Mouse (Mus musculus): ENCODE data around the gene Zbtb41. TPM values are rescaled to one million over a fixed set of nuclear protein-coding genes. Genes with fewer than 3 reads are reported as not detected.
"Not testable (repeated sequence)": the region's sequence is repeated elsewhere in the genome, so short reads cannot be mapped to it uniquely, and the experiment has no call there.

The Zbtb41 gene
- polyA plus RNA-seq, 1 experiment from 2014 or later, result 3.0 TPM

- ATAC-seq (no peak), DNase-seq (ENCODE audit: low spot score) (no peak)
- H3K27ac ChIP-seq (ENCODE audit: low read length), result no peak overlapping the region
- 30% methylated on average over 10 of the region's 10 CpGs for WGBS
- peak overlapping the region; percentile 82 for H3K4me2 ChIP-seq (replicated peaks; ENCODE audit: low read depth, low read length)
- H3K4me3 ChIP-seq (ENCODE audit: low read depth, low read length), result peak overlapping the region; percentile 86; the same call in 1 of the 2 replicates
- no peak overlapping the region; the same call in 1 of the 2 replicates for H3K9ac ChIP-seq (replicated peaks; ENCODE audit: low read depth)
- peaks cover 22% of the 10 kb centered on the region for H3K4me1 ChIP-seq (ENCODE audit: insufficient read depth, low read depth, low read length)
- TF ChIP-seq EP300 (IDR thresholded peaks at IDR 0.05), result no peak
- TF ChIP-seq CTCF (IDR thresholded peaks at IDR 0.05), result no peak
- no peaks in the 10 kb centered on the region for H3K27me3 ChIP-seq (replicated peaks; ENCODE audit: insufficient read depth, low read length)
- H3K9me3 ChIP-seq (ENCODE audit: low read length), result no peaks in the 10 kb centered on the region
- no peaks in the 10 kb centered on the region for H3K36me3 ChIP-seq (ENCODE audit: insufficient read depth, low read length)
Measured at GRCm38 (mm10) chr1:139423931-139424330, 1.8 kb downstream of the Zbtb41 start.

GRCm38 (mm10) chr1:139425006-139425405, 2.9 kb downstream of the Zbtb41 start:
- no peaks in the 10 kb centered on the region for H3K9me3 ChIP-seq (ENCODE audit: low read length)
- peaks cover 22% of the 10 kb centered on the region for H3K4me1 ChIP-seq (ENCODE audit: insufficient read depth, low read depth, low read length)
- ATAC-seq (no peak), DNase-seq (ENCODE audit: low spot score) (no peak)
- H3K27me3 ChIP-seq (replicated peaks; ENCODE audit: insufficient read depth, low read length), result no peaks in the 10 kb centered on the region
- peak overlapping the region; percentile 25; the same call in 1 of the 2 replicates for H3K4me2 ChIP-seq (replicated peaks; ENCODE audit: low read depth, low read length)
- WGBS, result 36% methylated on average over 3 of the region's 3 CpGs
- H3K9ac ChIP-seq (replicated peaks; ENCODE audit: low read depth), result no peak overlapping the region
- TF ChIP-seq CTCF (IDR thresholded peaks at IDR 0.05) (no peak), EP300 (IDR thresholded peaks at IDR 0.05) (no peak)
- H3K36me3 ChIP-seq (ENCODE audit: insufficient read depth, low read length), result peaks cover 5% of the 10 kb centered on the region; the same call in 1 of the 2 replicates
- no peak overlapping the region for H3K4me3 ChIP-seq (ENCODE audit: low read depth, low read length)
- H3K27ac ChIP-seq (ENCODE audit: low read length), result no peak overlapping the region

DNA sequence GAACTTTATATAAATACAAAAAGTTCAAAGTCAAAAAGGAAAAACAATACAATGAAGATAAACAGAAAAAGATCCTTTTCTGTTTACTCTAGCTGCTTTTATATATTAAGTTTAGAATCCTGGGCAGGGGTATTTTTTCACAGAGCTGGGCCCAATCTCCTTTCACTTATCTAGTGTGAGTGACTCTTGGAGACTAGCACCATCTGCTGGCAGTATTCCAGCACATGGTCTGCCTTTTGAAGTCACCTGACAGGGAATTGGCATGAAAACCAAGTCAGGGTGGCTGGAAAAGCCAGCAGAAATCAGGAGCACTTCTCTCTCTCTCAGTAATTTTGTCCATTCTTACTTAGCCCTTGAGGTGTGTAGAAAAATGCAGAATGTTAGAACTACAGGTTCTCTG, 16.3 kb downstream of the Zbtb41 start:
- peak; percentile 39 for DNase-seq (ENCODE audit: low spot score)
- Histone ChIP-seq H3K9ac (replicated peaks; ENCODE audit: low read depth) (no peak overlapping the region), H3K27ac (ENCODE audit: low read length) (no peak overlapping the region), H3K4me3 (ENCODE audit: low read depth, low read length) (no peak overlapping the region), H3K36me3 (ENCODE audit: insufficient read depth, low read length) (peaks cover 3% of the 10 kb centered on the region; the same call in 1 of the 2 replicates), H3K4me2 (replicated peaks; ENCODE audit: low read depth, low read length) (no peak overlapping the region), H3K9me3 (ENCODE audit: low read length) (no peaks in the 10 kb centered on the region), H3K27me3 (replicated peaks; ENCODE audit: insufficient read depth, low read length) (no peaks in the 10 kb centered on the region), H3K4me1 (ENCODE audit: insufficient read depth, low read depth, low read length) (no peaks in the 10 kb centered on the region)
- no peak for ATAC-seq
- no peak for TF ChIP-seq EP300 (IDR thresholded peaks at IDR 0.05)
- TF ChIP-seq CTCF (IDR thresholded peaks at IDR 0.05), result peak; percentile 39; the same call in 1 of the 2 replicates

GRCm38 (mm10) chr1:139443103-139443502, 21.0 kb downstream of the Zbtb41 start:
- ATAC-seq; H3K4me2 ChIP-seq (replicated peaks; ENCODE audit: low read depth, low read length); H3K27ac ChIP-seq (ENCODE audit: low read length); H3K4me3 ChIP-seq (ENCODE audit: low read depth, low read length); H3K4me1 ChIP-seq (ENCODE audit: insufficient read depth, low read depth, low read length); H3K9me3 ChIP-seq (ENCODE audit: low read length); DNase-seq (ENCODE audit: low spot score); H3K36me3 ChIP-seq (ENCODE audit: insufficient read depth, low read length); H3K27me3 ChIP-seq (replicated peaks; ENCODE audit: insufficient read depth, low read length); H3K9ac ChIP-seq (replicated peaks; ENCODE audit: low read depth): not testable (repeated sequence)
- WGBS, result 88% methylated on average over 9 of the region's 9 CpGs

- WGBS, result under 1% methylated on average over 65 of the region's 65 CpGs
- ATAC-seq, result peak; percentile 100
- no peak within 1 kb of the TSS for H3K27ac ChIP-seq (ENCODE audit: low read length)
Measured at GRCm38 (mm10) chr1:139454340-139455225, 32.5 kb downstream of the Zbtb41 start, which contains the start of gene Aspm. TSS of gene Aspm (plus strand) at chr1:139454772.

GRCm38 (mm10) chr1:139455226-139455869, 33.3 kb downstream of the Zbtb41 start:
- DNase-seq (ENCODE audit: low spot score) (no peak), ATAC-seq (no peak)
- H3K9me3 ChIP-seq (ENCODE audit: low read length), result no peaks in the 10 kb centered on the region
- H3K36me3 ChIP-seq (ENCODE audit: insufficient read depth, low read length), result no peaks in the 10 kb centered on the region
- H3K9ac ChIP-seq (replicated peaks; ENCODE audit: low read depth), result peak overlapping the region; percentile 29; the same call in 1 of the 2 replicates
- whole genome bisulfite sequencing, result 2% methylated on average over 17 of the region's 17 CpGs
- H3K4me2 ChIP-seq (replicated peaks; ENCODE audit: low read depth, low read length), result peak overlapping the region; percentile 100
- peaks cover 4% of the 10 kb centered on the region; the same call in 1 of the 2 replicates for H3K4me1 ChIP-seq (ENCODE audit: insufficient read depth, low read depth, low read length)
- peak overlapping the region; percentile 73 for H3K4me3 ChIP-seq (ENCODE audit: low read depth, low read length)
- H3K27me3 ChIP-seq (replicated peaks; ENCODE audit: insufficient read depth, low read length), result no peaks in the 10 kb centered on the region
- H3K27ac ChIP-seq (ENCODE audit: low read length), result no peak overlapping the region
- TF ChIP-seq EP300 (IDR thresholded peaks at IDR 0.05) (no peak), CTCF (IDR thresholded peaks at IDR 0.05) (no peak)

More at GRCm38 (mm10) chr1:139454340-139455225, 32.5 kb downstream of the Zbtb41 start, which contains the start of gene Aspm:
- Histone ChIP-seq H3K36me3 (ENCODE audit: insufficient read depth, low read length) (no peaks in the 10 kb centered on the region), H3K27me3 (replicated peaks; ENCODE audit: insufficient read depth, low read length) (no peaks in the 10 kb centered on the region), H3K9ac (replicated peaks; ENCODE audit: low read depth) (peak within 1 kb of the TSS; percentile 29; the same call in 1 of the 2 replicates), H3K4me3 (ENCODE audit: low read depth, low read length) (peak within 1 kb of the TSS; percentile 73), H3K9me3 (ENCODE audit: low read length) (no peaks in the 10 kb centered on the region), H3K4me1 (ENCODE audit: insufficient read depth, low read depth, low read length) (peaks cover 4% of the 10 kb centered on the region; the same call in 1 of the 2 replicates), H3K4me2 (replicated peaks; ENCODE audit: low read depth, low read length) (peak within 1 kb of the TSS; percentile 100)
- peak; percentile 97 for DNase-seq (ENCODE audit: low spot score)
- no peak for TF ChIP-seq EP300 (IDR thresholded peaks at IDR 0.05)
- TF ChIP-seq CTCF (IDR thresholded peaks at IDR 0.05), result no peak
